Mouse (Mus musculus) kidney, adult 9 months (tissue): ENCODE measurements around the gene Ucp1.

ENCODE experiments used
- DNase-seq: peaks from one replicate; pipeline ENCODE4 v3.0.0; 2022

Gene Ucp1

GRCm38 (mm10) chr8:83331899-83332697 lies 41.9 kb downstream of the Ucp1 start, which contains the start of gene Elmod2:
Elmod2 (minus strand) TSS chr8:83332486.
- peak; percentile 98 for DNase-seq

GRCm38 (mm10) chr8:83332864-83333263 lies 42.7 kb downstream of the Ucp1 start:
- no peak for DNase-seq

- no peak for DNase-seq
Observed at GRCm38 (mm10) chr8:83342076-83342475, 51.9 kb downstream of the Ucp1 start.

GRCm38 (mm10) chr8:83342693-83343092 lies 52.5 kb downstream of the Ucp1 start:
- DNase-seq = peak; percentile 31
